Mouse (Mus musculus) forebrain, embryonic 11.5 days (tissue): ENCODE measurements around the gene Prss40. TPM values are rescaled to one million over a fixed set of nuclear protein-coding genes. Genes with fewer than 3 reads are reported as not detected.
"Not testable (repeated sequence)": the region's sequence is repeated elsewhere in the genome, so short reads cannot be mapped to it uniquely, and the experiment has no call there.

Experiments
- ATAC-seq: fragments of 200-750 bp; cut with Nextera tagmentation; replicated peaks from 2 replicates; pipeline ENCODE4 v1.8.0; 2017; ENCODE audit warnings: moderate TSS enrichment; ENCODE audit not compliant: low FRiP score
- DNase-seq: peaks from one replicate; pipeline ENCODE4 v3.0.0-alpha.2; 2017; ENCODE audit warnings: low spot score
- H3K27ac ChIP-seq: fragments of 300-500 bp; sonication (generic); 2 replicates; pipeline ENCODE4 v1.5.1; 2014; ENCODE audit warnings: low read depth, low read length
- H3K27me3 ChIP-seq: fragments of 300-500 bp; sonication (generic); 2 replicates; pipeline ENCODE4 v1.6.1; 2014; ENCODE audit warnings: mild to moderate bottlenecking, low read length, mixed read lengths; ENCODE audit not compliant: control insufficient read depth, insufficient read depth
- H3K36me3 ChIP-seq: fragments of 300-500 bp; sonication (generic); 2 replicates; pipeline ENCODE4 v1.6.1; 2014; ENCODE audit warnings: mild to moderate bottlenecking, low read length, moderate library complexity, mixed read lengths; ENCODE audit not compliant: control insufficient read depth, insufficient read depth
- H3K4me1 ChIP-seq: fragments of 300-500 bp; sonication (generic); replicated peaks from 2 replicates; pipeline ENCODE4 v1.6.1; 2014; ENCODE audit warnings: low read length, mixed read lengths; ENCODE audit not compliant: control insufficient read depth, insufficient read depth
- H3K4me2 ChIP-seq: fragments of 300-500 bp; sonication (generic); 2 replicates; pipeline ENCODE4 v1.6.1; 2014; ENCODE audit warnings: low read depth, mild to moderate bottlenecking, low read length, moderate library complexity, mixed read lengths; ENCODE audit not compliant: severe bottlenecking
- H3K4me3 ChIP-seq: fragments of 300-500 bp; sonication (generic); 2 replicates; pipeline ENCODE4 v1.5.1; 2014; ENCODE audit warnings: low read depth, low read length
- H3K9ac ChIP-seq: fragments of 300-500 bp; sonication (generic); 2 replicates; pipeline ENCODE4 v1.6.1; 2014; ENCODE audit warnings: low read length
- H3K9me3 ChIP-seq: fragments of 300-500 bp; sonication (generic); 2 replicates; pipeline ENCODE4 v1.6.1; 2016; ENCODE audit warnings: low read length, mixed read lengths; ENCODE audit not compliant: control insufficient read depth
- WGBS: fragments of 180-500 bp; shearing (Covaris S2); extraction: QIAGEN DNeasy Blood & Tissue Kit; methylation state at CpG from one replicate; pipeline ENCODE4 v1.1.7; 2014; 5-methylcytosine and 5-hydroxymethylcytosine counted together
- polyA plus RNA-seq: library from polyadenylated mRNA; unstranded; fragments of >200 nt; fragmentation: Nextera tagmentation; extraction: Ambion mirVana; gene quantifications from 2 replicates; pipeline ENCODE4 v1.2.1, GENCODE M21; 2014

The Prss40 gene
- polyA plus RNA-seq, 1 experiment from 2014 or later = not detected

DNA sequence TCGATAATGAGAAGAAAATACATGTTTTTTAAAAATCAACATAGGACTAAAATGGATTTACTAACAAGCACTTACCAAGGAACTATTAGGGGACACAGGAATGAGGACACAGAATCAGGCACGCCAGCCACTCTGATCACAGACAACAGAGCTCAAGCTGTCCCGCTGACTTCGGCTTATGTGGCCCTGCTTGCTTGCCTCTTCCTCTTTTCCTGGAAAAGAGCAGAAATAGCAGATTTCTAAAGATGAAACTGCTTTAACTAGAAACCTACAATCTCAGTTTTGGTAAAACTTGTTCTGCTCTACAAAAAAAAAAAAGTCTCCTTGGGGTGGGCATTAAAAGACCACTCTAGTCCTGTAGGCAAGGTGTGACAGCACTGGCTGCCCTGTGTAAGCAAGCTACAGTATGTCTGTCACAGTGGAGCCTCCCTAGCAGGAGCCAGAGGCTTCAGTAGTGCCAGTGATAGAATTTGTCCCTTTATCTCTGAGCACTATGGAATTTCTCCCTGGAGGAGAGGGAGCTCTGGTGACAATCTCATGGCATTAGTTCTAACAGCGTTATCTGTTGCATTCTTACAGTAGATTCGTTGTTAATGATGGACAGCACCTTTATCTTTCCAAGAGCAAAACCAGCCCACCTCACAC lies 38.4 kb downstream of the Prss40 start:
- H3K27ac ChIP-seq = no peak overlapping the region
- H3K27me3 ChIP-seq = no peaks in the 10 kb centered on the region
- H3K4me3 ChIP-seq = no peak overlapping the region
- H3K9ac ChIP-seq = no peak overlapping the region
- H3K36me3 ChIP-seq = no peaks in the 10 kb centered on the region
- H3K9me3 ChIP-seq = no peaks in the 10 kb centered on the region
- ATAC-seq (no peak), DNase-seq (no peak)
- H3K4me1 ChIP-seq = no peaks in the 10 kb centered on the region
- 88% methylated on average over 6 of the region's 6 CpGs for WGBS
- H3K4me2 ChIP-seq = no peak overlapping the region

DNA sequence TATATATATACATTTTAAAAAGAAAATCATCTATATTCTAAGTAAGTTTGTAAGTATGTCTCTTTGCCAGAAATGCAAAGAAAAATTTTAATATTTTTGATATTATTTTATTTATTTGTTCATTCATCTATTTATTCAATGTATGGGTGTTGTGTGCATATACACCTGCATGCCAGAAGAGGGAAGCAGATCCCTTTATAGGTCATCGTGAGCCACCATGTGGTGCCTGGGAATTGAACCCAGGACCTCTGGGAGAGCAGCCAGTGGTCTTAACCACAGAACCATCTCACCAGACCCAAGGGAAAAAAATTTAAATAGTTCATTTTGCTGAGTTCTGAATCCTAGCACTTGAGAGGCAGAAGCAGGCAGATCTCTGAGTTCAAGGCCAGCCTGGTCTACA lies 42.5 kb downstream of the Prss40 start:
- WGBS = 81% methylated on average over 1 of the region's 1 CpGs
- H3K27me3 ChIP-seq = no peaks in the 10 kb centered on the region
- no peak overlapping the region for H3K4me3 ChIP-seq
- DNase-seq (no peak), ATAC-seq (no peak)
- H3K4me1 ChIP-seq = no peaks in the 10 kb centered on the region
- H3K27ac ChIP-seq = no peak overlapping the region
- H3K9ac ChIP-seq = no peak overlapping the region
- H3K9me3 ChIP-seq = no peaks in the 10 kb centered on the region
- no peaks in the 10 kb centered on the region for H3K36me3 ChIP-seq
- H3K4me2 ChIP-seq = no peak overlapping the region

DNA sequence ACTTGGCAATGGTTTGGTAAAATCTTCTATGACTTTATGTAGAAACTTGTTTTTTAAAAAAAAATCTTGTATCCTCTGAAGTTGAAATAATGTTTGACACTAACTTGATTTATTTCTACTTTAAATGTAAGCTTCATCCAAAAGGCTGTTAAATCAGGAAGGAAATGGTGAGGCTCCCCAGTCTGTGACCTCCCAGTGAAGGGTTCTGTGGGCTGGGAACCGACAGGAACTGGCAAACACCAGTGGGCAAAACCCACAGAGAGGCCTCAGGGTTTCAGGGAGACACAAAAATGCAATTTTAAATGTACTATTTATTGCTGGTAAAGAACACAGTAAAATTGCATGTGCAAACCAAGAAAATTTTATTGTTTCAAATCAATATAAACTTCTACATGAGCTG lies 42.9 kb downstream of the Prss40 start:
- H3K9me3 ChIP-seq, H3K27me3 ChIP-seq, H3K9ac ChIP-seq, H3K27ac ChIP-seq, H3K36me3 ChIP-seq, DNase-seq, ATAC-seq, H3K4me3 ChIP-seq, H3K4me1 ChIP-seq, H3K4me2 ChIP-seq: not testable (repeated sequence)
- 64% methylated on average over 1 of the region's 1 CpGs for WGBS

DNA sequence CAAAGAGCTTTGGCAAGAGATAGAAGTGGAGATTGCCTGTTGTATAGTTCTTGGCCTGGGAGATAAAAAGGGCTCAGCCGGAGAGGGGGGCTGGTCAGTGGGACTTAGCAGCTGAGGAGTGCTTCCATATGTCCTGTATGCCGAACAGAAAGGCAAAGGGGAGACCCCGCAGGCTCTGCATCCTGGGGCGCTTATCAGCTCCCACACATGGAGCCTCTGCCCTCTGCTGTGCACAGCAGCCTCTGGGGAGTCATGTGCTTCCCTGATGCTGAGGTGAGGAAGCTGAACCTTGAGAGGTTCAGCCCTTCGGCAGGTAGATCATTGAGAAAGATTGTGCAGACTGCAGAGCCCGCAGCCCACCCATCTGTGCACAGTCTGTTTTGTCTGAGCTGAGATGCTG lies 43.4 kb downstream of the Prss40 start:
- H3K27me3 ChIP-seq, ATAC-seq, H3K4me1 ChIP-seq, H3K9me3 ChIP-seq, H3K4me2 ChIP-seq, H3K9ac ChIP-seq, H3K36me3 ChIP-seq, H3K27ac ChIP-seq, H3K4me3 ChIP-seq, DNase-seq: not testable (repeated sequence)
- WGBS = 66% methylated on average over 6 of the region's 6 CpGs

DNA sequence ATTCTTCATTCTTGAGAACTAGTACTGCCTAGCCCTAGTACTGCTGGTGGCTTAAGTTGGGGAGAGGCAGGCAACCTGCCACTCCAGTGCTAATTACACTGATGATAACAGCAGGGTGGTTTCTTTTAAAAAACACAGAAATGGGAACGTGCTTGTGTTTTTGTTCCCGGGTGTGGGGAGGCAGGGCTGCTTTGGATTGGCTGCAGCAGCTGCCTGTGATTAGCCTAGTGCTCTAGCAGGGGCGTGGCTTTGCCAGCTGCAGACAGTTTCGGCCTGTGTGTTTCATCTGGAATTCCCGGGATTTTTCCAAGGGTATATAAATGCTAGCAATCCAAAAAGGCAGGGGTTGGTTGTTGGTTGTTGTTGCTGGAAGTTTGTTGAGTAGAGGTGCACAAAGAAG lies 44.1 kb downstream of the Prss40 start:
- 46% methylated on average over 5 of the region's 5 CpGs for WGBS
- Histone ChIP-seq H3K36me3 (no peaks in the 10 kb centered on the region), H3K27me3 (no peaks in the 10 kb centered on the region), H3K4me3 (no peak overlapping the region), H3K9me3 (no peaks in the 10 kb centered on the region), H3K4me1 (no peaks in the 10 kb centered on the region), H3K27ac (no peak overlapping the region), H3K4me2 (no peak overlapping the region), H3K9ac (no peak overlapping the region)
- DNase-seq (peak; percentile 36), ATAC-seq (no peak)

DNA sequence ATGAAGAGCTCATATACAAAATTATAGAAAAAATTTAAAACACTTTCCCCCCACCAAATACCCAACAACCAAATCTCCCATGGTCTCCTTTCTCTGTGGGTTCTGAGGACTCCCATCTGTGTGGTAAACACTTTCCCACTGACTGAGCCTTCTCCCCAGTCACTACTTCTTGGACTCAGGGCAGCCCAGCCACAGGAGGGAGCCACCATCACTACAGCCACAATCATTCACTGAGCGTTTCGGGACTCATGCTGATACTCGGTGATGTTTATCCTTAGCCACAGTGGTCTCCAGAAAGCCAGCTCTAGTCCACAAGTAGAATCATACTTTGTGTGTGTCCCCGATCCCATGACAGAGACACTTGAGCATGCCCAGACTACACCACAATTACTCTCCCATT lies 47.7 kb downstream of the Prss40 start:
- DNase-seq = no peak
- ATAC-seq = no peak
- H3K4me1 ChIP-seq = no peaks in the 10 kb centered on the region
- no peaks in the 10 kb centered on the region for H3K36me3 ChIP-seq
- no peak overlapping the region for H3K4me3 ChIP-seq
- H3K27ac ChIP-seq = no peak overlapping the region
- no peaks in the 10 kb centered on the region for H3K27me3 ChIP-seq
- no peak overlapping the region for H3K9ac ChIP-seq
- H3K4me2 ChIP-seq = no peak overlapping the region
- WGBS = 79% methylated on average over 4 of the region's 4 CpGs
- no peaks in the 10 kb centered on the region for H3K9me3 ChIP-seq

DNA sequence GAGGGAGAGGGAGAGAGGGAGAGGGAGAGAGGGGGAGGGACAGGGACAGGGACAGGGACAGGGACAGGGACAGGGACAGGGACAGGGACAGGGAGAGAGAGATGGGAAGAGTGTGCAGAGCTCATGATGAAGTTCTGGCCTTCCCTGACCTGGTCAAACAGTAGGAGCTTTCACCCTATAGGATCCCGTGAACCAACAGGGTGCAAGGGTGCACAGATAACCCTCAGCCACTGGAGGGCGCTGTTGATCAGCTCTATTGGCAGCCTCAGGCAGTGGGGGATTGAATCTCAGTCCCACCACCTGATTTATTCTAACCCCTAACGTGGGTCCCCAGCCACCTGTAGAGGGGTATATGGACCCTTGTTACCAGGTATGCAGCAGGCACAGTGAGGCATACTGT lies 49.7 kb downstream of the Prss40 start:
- no peaks in the 10 kb centered on the region for H3K9me3 ChIP-seq
- no peak overlapping the region for H3K27ac ChIP-seq
- 3% methylated on average over 3 of the region's 3 CpGs for WGBS
- no peak overlapping the region for H3K4me2 ChIP-seq
- H3K36me3 ChIP-seq = no peaks in the 10 kb centered on the region
- H3K9ac ChIP-seq = no peak overlapping the region
- H3K4me1 ChIP-seq = no peaks in the 10 kb centered on the region
- peak; percentile 70 for DNase-seq
- H3K27me3 ChIP-seq = no peaks in the 10 kb centered on the region
- H3K4me3 ChIP-seq = no peak overlapping the region
- no peak for ATAC-seq

DNA sequence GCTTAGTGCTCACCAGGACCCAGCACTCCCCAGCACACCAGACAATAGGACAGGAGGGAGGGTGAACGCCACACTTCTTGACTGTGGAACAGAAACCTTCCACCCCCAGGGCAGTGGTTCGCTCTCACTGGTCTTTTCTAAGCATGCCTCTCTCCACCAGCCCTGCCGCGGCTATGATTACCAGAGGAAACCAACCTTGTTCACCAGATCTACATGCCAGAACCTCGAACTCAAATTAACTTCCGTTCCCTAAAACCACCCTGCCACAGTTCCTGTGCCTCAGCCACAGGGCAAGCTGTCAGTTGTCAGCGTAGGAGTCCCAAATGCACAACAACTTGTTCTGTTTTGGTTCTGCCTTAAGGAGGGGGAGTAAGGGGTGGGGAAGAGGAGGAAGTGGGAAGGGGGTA lies 50.2 kb downstream of the Prss40 start:
- Histone ChIP-seq H3K27ac (no peak overlapping the region), H3K4me2 (0 out of 2 replicates have a peak overlapping the region, but pooled peaks have one; percentile 15), H3K4me1 (no peaks in the 10 kb centered on the region), H3K36me3 (no peaks in the 10 kb centered on the region), H3K9me3 (no peaks in the 10 kb centered on the region), H3K4me3 (no peak overlapping the region), H3K9ac (no peak overlapping the region), H3K27me3 (no peaks in the 10 kb centered on the region)
- WGBS = 7% methylated on average over 7 of the region's 7 CpGs
- ATAC-seq (no peak), DNase-seq (no peak)

DNA sequence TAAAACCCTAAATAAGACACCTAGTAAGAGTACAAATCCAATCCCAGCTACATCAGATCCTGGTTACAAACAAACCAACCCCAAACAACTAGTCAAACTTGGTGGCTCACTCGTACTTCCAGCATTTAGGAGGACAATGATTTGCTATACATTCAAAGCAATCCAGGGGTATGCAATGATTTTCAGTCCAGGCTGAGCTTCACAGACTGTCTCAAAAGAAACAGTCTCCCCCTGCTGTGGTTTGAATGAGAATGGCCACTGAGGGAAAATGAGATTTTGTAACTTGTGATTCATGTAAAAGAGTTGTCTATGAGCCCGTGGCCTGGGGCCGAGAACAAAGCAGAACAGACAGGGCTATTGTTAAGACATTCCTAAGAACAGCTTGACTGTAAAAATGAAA lies 52.8 kb downstream of the Prss40 start:
- no peak overlapping the region for H3K9ac ChIP-seq
- H3K36me3 ChIP-seq = no peaks in the 10 kb centered on the region
- no peak overlapping the region for H3K4me3 ChIP-seq
- no peaks in the 10 kb centered on the region for H3K4me1 ChIP-seq
- whole genome bisulfite sequencing = 79% methylated on average over 3 of the region's 3 CpGs
- H3K4me2 ChIP-seq = no peak overlapping the region
- H3K27ac ChIP-seq = no peak overlapping the region
- H3K9me3 ChIP-seq = no peaks in the 10 kb centered on the region
- DNase-seq = no peak
- ATAC-seq = no peak
- no peaks in the 10 kb centered on the region for H3K27me3 ChIP-seq
